Mouse (Mus musculus): Measurements from ENCODE around the gene Ush1g.

- TF ChIP-seq CTCF (IDR thresholded peaks at IDR 0.05; ENCODE audit: low read depth) (no peak), EP300 (optimal IDR thresholded peaks at IDR 0.05) (no peak)
Measured at GRCm38 (mm10) chr11:115291503-115291902, 30.3 kb downstream of the Ush1g start.

Measured in stomach, postnatal 0 days (tissue).